Mouse (Mus musculus) neural tube, embryonic 12.5 days (tissue): ENCODE results near the gene Parn. TPM values are rescaled to one million over a fixed set of nuclear protein-coding genes. Genes with fewer than 3 reads are reported as not detected.

ENCODE experiments used
- ATAC-seq: fragments of 200-750 bp; cut with Nextera tagmentation; 2 replicates; pipeline ENCODE4 v1.8.0; 2017; ENCODE audit warnings: low read depth, mild to moderate bottlenecking, moderate TSS enrichment, moderate library complexity; ENCODE audit not compliant: low FRiP score
- H3K27ac ChIP-seq: fragments of 300-500 bp; sonication (generic); 2 replicates; pipeline ENCODE4 v1.5.1; 2016
- H3K27me3 ChIP-seq: fragments of 300-500 bp; sonication (generic); replicated peaks from 2 replicates; pipeline ENCODE4 v1.6.1; 2016; ENCODE audit warnings: mild to moderate bottlenecking
- H3K36me3 ChIP-seq: fragments of 300-500 bp; sonication (generic); 2 replicates; pipeline ENCODE4 v1.6.1; 2016; ENCODE audit warnings: mild to moderate bottlenecking
- H3K4me1 ChIP-seq: fragments of 300-500 bp; sonication (generic); 2 replicates; pipeline ENCODE4 v1.6.1; 2016
- H3K4me2 ChIP-seq: fragments of 300-500 bp; sonication (generic); replicated peaks from 2 replicates; pipeline ENCODE4 v1.6.1; 2016; ENCODE audit warnings: mild to moderate bottlenecking
- H3K4me3 ChIP-seq: fragments of 300-500 bp; sonication (generic); 2 replicates; pipeline ENCODE4 v1.5.1; 2016
- H3K9ac ChIP-seq: fragments of 300-500 bp; sonication (generic); 2 replicates; pipeline ENCODE4 v1.6.1; 2016; ENCODE audit warnings: mild to moderate bottlenecking
- H3K9me3 ChIP-seq: fragments of 300-500 bp; sonication (generic); 2 replicates; pipeline ENCODE4 v1.6.1; 2016; ENCODE audit warnings: mild to moderate bottlenecking
- WGBS: fragments of 180-500 bp; shearing (Covaris S2); methylation state at CpG from one replicate; pipeline ENCODE4 v1.1.7; 2016; 5-methylcytosine and 5-hydroxymethylcytosine counted together
- polyA plus RNA-seq: library from polyadenylated mRNA; unstranded; fragments of >200 nt; fragmentation: Nextera tagmentation; extraction: Ambion mirVana; gene quantifications from 2 replicates; pipeline ENCODE4 v1.2.1, GENCODE M21; 2016

The Parn gene
- polyA plus RNA-seq, 1 experiment from 2014 or later, result 41.9 TPM

DNA sequence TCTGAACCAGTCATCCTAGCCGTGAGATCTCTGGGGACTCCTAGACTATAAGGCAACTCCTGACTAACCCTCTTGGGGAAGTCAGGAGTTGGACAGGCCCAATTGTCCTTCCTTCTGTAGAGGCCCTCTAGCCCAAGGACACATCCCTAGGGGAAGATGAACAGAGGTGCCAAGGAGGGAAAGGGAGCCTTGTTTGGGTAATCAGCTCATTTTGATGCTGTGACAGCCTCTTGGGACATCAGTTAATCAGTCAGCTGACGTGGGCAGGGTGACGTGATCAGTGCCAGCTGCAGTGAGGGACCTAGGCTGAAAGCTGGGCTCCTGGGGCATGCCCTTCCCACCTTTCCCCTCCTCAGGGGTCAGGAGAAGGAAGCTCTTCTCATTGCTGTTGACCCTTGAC is 169.0 kb downstream of the Parn start:
- Histone ChIP-seq H3K36me3 (no peaks in the 10 kb centered on the region), H3K4me1 (no peaks in the 10 kb centered on the region), H3K27ac (no peak overlapping the region), H3K9ac (no peak overlapping the region), H3K27me3 (no peaks in the 10 kb centered on the region), H3K4me2 (no peak overlapping the region), H3K9me3 (no peaks in the 10 kb centered on the region), H3K4me3 (no peak overlapping the region)
- no peak for ATAC-seq
- 80% methylated on average over 3 of the region's 3 CpGs for WGBS

GRCm38 (mm10) chr16:13493981-13494380 is 174.0 kb downstream of the Parn start:
- Histone ChIP-seq H3K27ac (no peak overlapping the region), H3K27me3 (no peaks in the 10 kb centered on the region), H3K9me3 (no peaks in the 10 kb centered on the region), H3K4me2 (no peak overlapping the region), H3K9ac (no peak overlapping the region), H3K4me1 (no peaks in the 10 kb centered on the region), H3K36me3 (no peaks in the 10 kb centered on the region), H3K4me3 (no peak overlapping the region)
- no peak for ATAC-seq
- WGBS, result 91% methylated on average over 3 of the region's 3 CpGs

DNA sequence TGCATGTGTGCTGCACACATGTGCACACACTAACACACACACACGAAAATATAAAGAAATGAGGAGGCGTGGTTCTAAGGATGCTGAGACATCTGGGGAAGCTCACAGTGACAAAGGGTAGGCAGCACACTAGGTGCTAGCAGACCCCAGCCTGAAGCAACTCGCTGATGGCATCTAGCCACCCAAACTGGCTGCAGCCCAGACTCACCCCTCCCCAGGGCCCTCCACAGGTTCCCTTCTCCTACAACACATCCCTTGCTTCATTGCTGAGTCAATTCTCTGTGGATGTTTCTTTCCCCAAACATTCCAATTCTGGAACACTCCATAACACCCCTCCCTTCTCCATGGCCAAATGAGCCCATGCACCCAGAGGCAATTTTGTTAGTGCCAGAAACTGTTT is 175.0 kb downstream of the Parn start:
- Histone ChIP-seq H3K27me3 (no peaks in the 10 kb centered on the region), H3K9ac (no peak overlapping the region), H3K27ac (no peak overlapping the region), H3K9me3 (no peaks in the 10 kb centered on the region), H3K4me1 (no peaks in the 10 kb centered on the region), H3K4me3 (no peak overlapping the region), H3K36me3 (no peaks in the 10 kb centered on the region), H3K4me2 (no peak overlapping the region)
- no peak for ATAC-seq
- WGBS, result 69% methylated on average over 3 of the region's 3 CpGs

DNA sequence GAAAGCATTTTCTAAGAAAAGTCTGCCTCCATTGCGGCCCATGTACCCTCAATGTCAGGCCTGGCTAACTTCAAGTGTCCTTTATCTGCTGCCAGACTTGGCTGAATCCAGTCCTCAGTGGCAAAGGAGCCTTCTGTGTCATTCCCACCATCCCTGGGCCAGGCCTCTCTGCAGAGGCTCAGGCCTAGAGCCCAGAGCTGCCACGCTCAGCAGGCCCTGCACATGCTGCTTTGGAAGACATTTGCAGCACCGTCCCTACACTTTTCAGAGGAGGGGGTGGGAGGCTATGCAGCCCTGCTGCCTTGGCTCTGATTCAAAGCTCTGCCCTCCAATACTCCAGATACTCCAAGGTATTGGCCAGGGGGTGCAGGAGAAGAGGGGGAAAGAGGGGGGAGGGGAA is 176.2 kb downstream of the Parn start:
- WGBS, result 75% methylated on average over 3 of the region's 3 CpGs
- no peaks in the 10 kb centered on the region for H3K36me3 ChIP-seq
- H3K4me3 ChIP-seq, result no peak overlapping the region

More for the DNA sequence above, 176.2 kb downstream of the Parn start:
- no peak overlapping the region for H3K4me2 ChIP-seq
- H3K9ac ChIP-seq, result no peak overlapping the region
- no peaks in the 10 kb centered on the region for H3K9me3 ChIP-seq
- no peaks in the 10 kb centered on the region for H3K27me3 ChIP-seq
- no peak overlapping the region for H3K27ac ChIP-seq
- H3K4me1 ChIP-seq, result no peaks in the 10 kb centered on the region
- no peak for ATAC-seq

Other genes starting within 250 kb of the Parn start
- 44.9 and 50.5 TPM in 2 replicates for gene Bfar, start 3.7 kb upstream of the Parn start, polyA plus RNA-seq
- 8.2 and 9.0 TPM in 2 replicates for gene 3110001I22Rik, start 3.8 kb upstream of the Parn start, polyA plus RNA-seq
- gene Pla2g10, start 62.8 kb upstream of the Parn start, polyA plus RNA-seq, result 0.27 TPM in 1 of 2 replicates, not detected in the other
- gene Rrn3, start 112.5 kb upstream of the Parn start, polyA plus RNA-seq, result 139 and 140 TPM in 2 replicates
- 176 and 190 TPM in 2 replicates for gene Ntan1, start 150.7 kb upstream of the Parn start, polyA plus RNA-seq
- gene Pdxdc1, start 235.0 kb upstream of the Parn start, polyA plus RNA-seq, result 74.3 and 75.5 TPM in 2 replicates
- 7.7 and 7.8 TPM in 2 replicates for gene Mpv17l, start 235.0 kb upstream of the Parn start, polyA plus RNA-seq